Mouse (Mus musculus): ENCODE results near the gene Ephx4. TPM values are rescaled to one million over a fixed set of nuclear protein-coding genes. Genes with fewer than 3 reads are reported as not detected.
A peak's percentile ranks its signal among the peaks of the same experiment; 100 is the strongest.

Ephx4 gene
- polyA plus RNA-seq, 1 experiment: not detected

DNA sequence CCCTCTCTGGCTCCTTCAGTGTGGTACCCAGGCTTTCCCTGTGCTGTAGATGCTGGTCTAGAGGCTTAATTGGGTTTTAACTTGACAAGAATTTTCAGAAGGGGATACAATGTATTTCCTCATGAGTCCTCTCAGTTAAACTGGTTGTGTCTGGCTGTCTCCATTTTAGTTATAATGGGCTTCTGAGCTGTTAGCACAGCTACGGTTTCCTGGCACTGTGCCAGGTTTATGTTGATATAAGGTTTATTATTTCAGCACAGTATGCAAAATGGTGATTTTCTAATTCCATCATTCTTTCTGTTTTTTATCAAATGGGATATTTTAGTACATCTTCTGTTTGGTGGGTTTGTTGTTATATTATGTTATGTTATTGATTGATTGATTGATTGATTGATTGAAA is 19.1 kb downstream of the Ephx4 start:
- Histone ChIP-seq H3K4me3 (ENCODE audit: insufficient read depth, low read length) (no peak overlapping the region), H3K4me1 (ENCODE audit: control insufficient read depth, insufficient read depth, low read length) (no peaks in the 10 kb centered on the region), H3K27ac (ENCODE audit: insufficient read depth, low read length) (no peak overlapping the region)
- no peak for TF ChIP-seq POLR2A (IDR thresholded peaks at IDR 0.05; ENCODE audit: low read depth, low read length)
- TF ChIP-seq CTCF (IDR thresholded peaks at IDR 0.05; ENCODE audit: borderline replicate concordance, insufficient read depth, low read length): no peak

DNA sequence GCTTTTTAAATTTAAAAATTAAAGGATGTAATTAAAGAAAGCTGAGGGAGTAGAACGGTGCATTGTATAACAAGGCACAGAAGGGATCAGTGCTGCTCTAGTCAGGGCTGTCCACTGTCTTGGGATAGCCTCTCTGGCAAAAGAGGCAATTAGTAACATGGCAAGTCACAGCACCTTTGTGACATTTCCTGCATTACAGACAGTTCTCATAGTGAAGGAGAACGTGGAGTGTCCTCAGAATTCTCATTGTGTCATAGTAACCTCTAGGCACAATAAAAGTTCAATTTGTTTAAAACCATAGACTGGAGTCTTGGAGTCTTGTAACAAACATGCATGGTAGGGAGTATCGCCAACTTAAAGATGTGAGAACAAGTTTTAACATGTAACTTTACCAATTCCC is 28.7 kb downstream of the Ephx4 start, which contains the start of gene Lpcat2b:
Gene Lpcat2b (plus strand): TSS at position 301 of the 400 bp plus-strand sequence.
- Histone ChIP-seq H3K4me1 (ENCODE audit: control insufficient read depth, insufficient read depth, low read length) (no peaks in the 10 kb centered on the region), H3K4me3 (ENCODE audit: insufficient read depth, low read length) (no peak within 1 kb of the TSS), H3K27ac (ENCODE audit: insufficient read depth, low read length) (no peak within 1 kb of the TSS)
- TF ChIP-seq CTCF (IDR thresholded peaks at IDR 0.05; ENCODE audit: borderline replicate concordance, insufficient read depth, low read length) (no peak), POLR2A (IDR thresholded peaks at IDR 0.05; ENCODE audit: low read depth, low read length) (no peak)

DNA sequence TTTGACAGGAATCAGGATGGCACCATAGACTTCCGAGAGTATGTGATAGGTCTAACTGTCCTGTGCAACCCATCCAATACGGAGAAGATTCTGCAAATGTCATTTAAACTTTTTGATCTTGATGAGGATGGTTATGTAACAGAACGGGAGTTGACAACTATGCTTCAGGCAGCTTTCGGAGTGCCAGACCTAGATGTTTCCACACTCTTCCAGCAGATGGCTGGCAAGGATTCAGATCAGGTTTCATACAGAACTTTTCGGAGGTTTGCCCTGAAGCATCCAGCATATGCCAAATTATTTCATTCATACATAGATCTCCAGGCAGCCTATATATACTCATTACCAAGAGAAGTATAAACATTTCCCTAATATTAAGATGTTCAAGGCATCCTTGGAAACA is 31.5 kb downstream of the Ephx4 start:
- H3K27ac ChIP-seq (ENCODE audit: insufficient read depth, low read length): no peak overlapping the region
- TF ChIP-seq POLR2A (IDR thresholded peaks at IDR 0.05; ENCODE audit: low read depth, low read length) (no peak), CTCF (IDR thresholded peaks at IDR 0.05; ENCODE audit: borderline replicate concordance, insufficient read depth, low read length) (no peak)
- H3K4me3 ChIP-seq (ENCODE audit: insufficient read depth, low read length): no peak overlapping the region
- no peaks in the 10 kb centered on the region for H3K4me1 ChIP-seq (ENCODE audit: control insufficient read depth, insufficient read depth, low read length)

DNA sequence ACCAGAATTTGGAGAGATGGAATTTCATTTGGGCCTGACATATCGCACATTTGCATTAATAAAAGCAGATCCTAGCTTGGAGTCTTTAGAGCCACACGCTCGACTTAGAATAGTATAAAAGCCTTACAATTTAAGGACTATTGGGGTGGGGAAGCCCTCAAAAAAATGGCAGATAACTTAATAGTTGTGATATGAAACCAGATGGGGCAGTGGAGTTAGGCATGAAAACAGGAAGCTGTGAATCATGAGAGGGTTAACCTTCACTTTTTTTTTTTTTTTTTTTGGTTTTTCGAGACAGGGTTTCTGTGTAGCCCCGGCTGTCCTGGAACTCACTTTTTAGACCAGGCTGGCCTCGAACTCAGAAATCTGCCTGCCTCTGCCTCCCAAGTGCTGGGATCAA is 33.6 kb downstream of the Ephx4 start:
- Histone ChIP-seq H3K4me1 (ENCODE audit: control insufficient read depth, insufficient read depth, low read length) (no peaks in the 10 kb centered on the region), H3K4me3 (ENCODE audit: insufficient read depth, low read length) (no peak overlapping the region), H3K27ac (ENCODE audit: insufficient read depth, low read length) (no peak overlapping the region)
- no peak for TF ChIP-seq POLR2A (IDR thresholded peaks at IDR 0.05; ENCODE audit: low read depth, low read length)
- no peak for TF ChIP-seq CTCF (IDR thresholded peaks at IDR 0.05; ENCODE audit: borderline replicate concordance, insufficient read depth, low read length)

DNA sequence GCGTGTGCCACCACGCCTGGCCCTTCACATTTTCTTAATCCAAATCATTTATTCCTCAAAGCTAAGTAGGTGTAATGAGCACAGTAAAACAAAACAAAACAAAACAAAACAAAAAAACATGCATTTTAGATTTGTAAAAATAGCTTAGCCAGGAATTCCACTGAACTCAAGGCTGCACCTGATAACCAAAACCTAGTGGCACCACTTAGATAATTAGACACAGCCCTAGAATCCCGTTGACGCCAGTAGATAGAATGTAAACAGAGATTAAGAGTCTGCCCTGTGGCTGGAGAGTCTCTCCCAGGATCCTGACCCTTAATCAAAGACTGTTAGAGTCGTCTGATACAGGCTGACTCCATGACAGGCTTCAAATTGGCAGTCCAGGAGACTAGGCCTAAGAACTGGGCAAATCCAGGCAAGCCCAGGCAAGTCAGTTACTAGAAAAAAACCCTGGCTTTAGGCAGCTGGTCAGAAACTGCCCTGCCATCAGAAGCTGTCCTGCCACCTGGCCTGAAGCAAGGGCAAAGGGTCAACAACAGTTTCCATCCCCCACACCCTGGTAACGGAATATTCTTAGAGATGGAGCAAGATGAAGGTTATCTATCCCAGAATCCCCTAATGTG is 34.2 kb downstream of the Ephx4 start:
- Histone ChIP-seq H3K27ac (ENCODE audit: insufficient read depth, low read length) (no peak overlapping the region), H3K4me1 (ENCODE audit: control insufficient read depth, insufficient read depth, low read length) (no peaks in the 10 kb centered on the region), H3K4me3 (ENCODE audit: insufficient read depth, low read length) (no peak overlapping the region)
- TF ChIP-seq CTCF (IDR thresholded peaks at IDR 0.05; ENCODE audit: borderline replicate concordance, insufficient read depth, low read length): no peak
- TF ChIP-seq POLR2A (IDR thresholded peaks at IDR 0.05; ENCODE audit: low read depth, low read length): no peak

DNA sequence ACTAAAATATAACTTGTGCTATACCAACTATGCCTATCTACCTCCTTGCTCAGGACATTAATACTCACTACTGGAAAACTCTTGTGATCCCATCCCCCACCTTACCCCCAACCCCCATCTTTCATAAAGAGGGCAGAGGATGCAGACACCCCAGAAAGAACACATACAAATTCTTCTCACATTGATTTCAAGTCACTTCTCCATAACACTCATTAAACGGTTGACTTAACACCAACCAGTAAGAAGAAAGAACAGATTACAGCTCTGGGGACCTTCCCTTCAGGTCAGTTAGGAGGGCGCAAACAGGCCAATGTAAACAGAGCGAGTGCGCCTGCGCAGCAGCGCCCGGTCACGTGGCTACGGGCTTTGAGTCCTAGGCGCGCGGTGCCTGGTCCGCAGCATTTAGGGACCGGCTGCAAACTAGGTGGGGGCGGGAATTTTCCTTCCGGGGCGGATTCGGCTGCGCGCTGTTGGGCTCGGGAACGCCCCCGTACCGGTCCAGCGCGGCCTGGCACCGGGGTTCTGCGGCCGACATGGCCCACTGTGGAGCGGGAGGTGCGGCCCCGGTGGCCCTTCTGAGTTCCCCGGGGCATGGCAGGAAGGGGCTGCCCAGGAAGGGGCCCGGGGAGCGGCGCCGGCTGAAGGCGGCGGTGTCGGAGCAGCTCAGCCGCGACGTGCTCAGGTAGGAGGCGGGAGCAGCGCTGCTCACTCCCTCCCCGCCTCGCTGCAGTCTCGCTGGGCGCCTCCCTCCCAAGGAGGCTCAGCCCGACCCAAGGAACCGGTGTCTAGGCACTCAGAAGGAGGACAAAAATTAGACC is 35.1 kb downstream of the Ephx4 start, which contains the start of gene Btbd8:
Gene Btbd8 (plus strand): TSS at position 534 of the 818 bp plus-strand sequence.
- TF ChIP-seq CTCF (IDR thresholded peaks at IDR 0.05; ENCODE audit: borderline replicate concordance, insufficient read depth, low read length) (no peak), POLR2A (IDR thresholded peaks at IDR 0.05; ENCODE audit: low read depth, low read length) (peak; percentile 63)

DNA sequence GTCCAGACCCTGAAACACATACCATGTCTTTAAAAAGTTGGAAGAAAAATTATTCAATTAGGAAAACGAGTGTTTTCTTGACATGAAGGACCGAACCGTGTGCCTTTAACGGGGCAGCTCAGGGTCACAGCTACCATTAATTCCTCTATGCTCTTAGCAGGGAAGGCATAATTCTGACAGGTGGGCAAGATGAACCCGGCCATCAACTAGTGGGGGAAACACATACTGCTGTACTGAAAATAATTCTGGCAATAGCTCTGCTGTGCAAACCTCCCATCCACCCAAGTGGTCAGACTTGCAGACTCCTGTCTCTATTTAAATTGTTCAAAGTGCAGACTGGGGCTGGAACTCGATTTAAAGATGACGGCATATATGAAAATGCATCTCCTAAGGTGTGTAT is 35.8 kb downstream of the Ephx4 start:
- TF ChIP-seq CTCF (IDR thresholded peaks at IDR 0.05; ENCODE audit: borderline replicate concordance, insufficient read depth, low read length): no peak
- H3K27ac ChIP-seq (ENCODE audit: insufficient read depth, low read length): no peak overlapping the region
- H3K4me1 ChIP-seq (ENCODE audit: control insufficient read depth, insufficient read depth, low read length): no peaks in the 10 kb centered on the region
- peak overlapping the region; percentile 48 for H3K4me3 ChIP-seq (ENCODE audit: insufficient read depth, low read length)

More for the DNA sequence above, 35.1 kb downstream of the Ephx4 start, which contains the start of gene Btbd8:
- no peak within 1 kb of the TSS for H3K27ac ChIP-seq (ENCODE audit: insufficient read depth, low read length)
- H3K4me3 ChIP-seq (ENCODE audit: insufficient read depth, low read length): peak within 1 kb of the TSS; percentile 48
- H3K4me1 ChIP-seq (ENCODE audit: control insufficient read depth, insufficient read depth, low read length): no peaks in the 10 kb centered on the region

DNA sequence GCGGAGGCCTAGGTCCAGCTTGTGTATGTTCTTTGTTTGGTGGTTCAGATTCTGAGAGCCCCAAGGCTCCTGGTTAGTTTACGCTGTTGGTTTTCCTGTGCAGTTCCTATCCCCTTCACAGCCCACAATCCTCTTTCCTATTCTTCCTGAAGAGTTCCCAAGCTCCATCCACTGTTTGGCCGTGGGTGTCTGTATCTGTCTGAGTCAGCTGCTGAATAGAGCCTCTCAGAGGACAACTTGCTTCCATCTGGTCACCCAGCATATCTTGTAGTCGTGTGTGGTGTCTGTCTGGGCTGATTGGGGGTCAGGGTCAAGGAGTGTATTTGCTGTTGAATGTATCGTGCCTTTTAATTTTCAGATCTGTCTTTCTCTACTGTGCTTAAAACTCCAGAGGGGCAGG is 39.3 kb downstream of the Ephx4 start:
- H3K27ac ChIP-seq (ENCODE audit: insufficient read depth, low read length): no peak overlapping the region
- TF ChIP-seq CTCF (IDR thresholded peaks at IDR 0.05; ENCODE audit: borderline replicate concordance, insufficient read depth, low read length) (no peak), POLR2A (IDR thresholded peaks at IDR 0.05; ENCODE audit: low read depth, low read length) (no peak)
- H3K4me3 ChIP-seq (ENCODE audit: insufficient read depth, low read length): no peak overlapping the region
- H3K4me1 ChIP-seq (ENCODE audit: control insufficient read depth, insufficient read depth, low read length): no peaks in the 10 kb centered on the region

DNA sequence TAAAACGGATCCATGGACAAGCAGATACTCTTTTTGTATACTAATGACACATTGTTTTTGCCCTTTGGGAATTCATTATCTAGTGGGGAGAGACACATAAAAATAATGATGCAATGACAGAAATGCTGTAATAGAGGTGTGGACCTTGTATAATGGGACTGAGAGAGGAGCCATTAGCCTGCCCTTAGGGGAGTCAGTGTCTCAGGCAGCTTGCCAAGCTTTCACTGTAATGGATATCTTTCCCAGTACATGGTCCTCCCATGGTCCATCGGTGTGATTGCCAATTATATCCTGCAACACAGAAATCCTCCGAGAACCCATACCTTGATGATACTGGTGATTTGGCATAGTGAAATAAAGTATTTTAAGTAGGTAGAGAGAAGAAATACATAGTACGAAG is 41.7 kb downstream of the Ephx4 start:
- Histone ChIP-seq H3K4me3 (ENCODE audit: insufficient read depth, low read length) (no peak overlapping the region), H3K4me1 (ENCODE audit: control insufficient read depth, insufficient read depth, low read length) (no peaks in the 10 kb centered on the region), H3K27ac (ENCODE audit: insufficient read depth, low read length) (no peak overlapping the region)
- no peak for TF ChIP-seq CTCF (IDR thresholded peaks at IDR 0.05; ENCODE audit: borderline replicate concordance, insufficient read depth, low read length)

DNA sequence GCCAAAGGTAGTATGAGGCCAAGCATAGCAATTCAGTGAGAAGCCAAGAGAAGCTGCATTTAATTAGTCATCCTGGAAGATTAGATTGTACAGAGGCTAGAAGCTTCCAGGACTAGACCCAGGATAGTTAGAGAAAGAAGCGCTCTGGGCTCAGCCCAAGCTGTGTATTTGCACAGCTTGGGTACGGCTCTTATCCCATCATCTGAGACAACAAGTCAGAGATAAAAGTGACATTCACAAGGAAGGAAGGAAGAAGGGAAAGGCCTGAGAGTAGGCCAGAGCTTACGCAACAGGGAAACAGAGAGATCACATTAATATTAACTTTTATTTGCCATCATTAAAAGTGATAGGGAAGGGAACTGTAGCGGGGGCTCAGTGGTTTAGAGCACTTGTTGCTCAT is 45.4 kb downstream of the Ephx4 start:
- no peak overlapping the region for H3K4me3 ChIP-seq (ENCODE audit: insufficient read depth, low read length)
- no peaks in the 10 kb centered on the region for H3K4me1 ChIP-seq (ENCODE audit: control insufficient read depth, insufficient read depth, low read length)
- H3K27ac ChIP-seq (ENCODE audit: insufficient read depth, low read length): no peak overlapping the region
- TF ChIP-seq POLR2A (IDR thresholded peaks at IDR 0.05; ENCODE audit: low read depth, low read length) (no peak), CTCF (IDR thresholded peaks at IDR 0.05; ENCODE audit: borderline replicate concordance, insufficient read depth, low read length) (no peak)
